12 mouse cellular contexts compared by ENCODE assay signal in the genomic region with DNA sequence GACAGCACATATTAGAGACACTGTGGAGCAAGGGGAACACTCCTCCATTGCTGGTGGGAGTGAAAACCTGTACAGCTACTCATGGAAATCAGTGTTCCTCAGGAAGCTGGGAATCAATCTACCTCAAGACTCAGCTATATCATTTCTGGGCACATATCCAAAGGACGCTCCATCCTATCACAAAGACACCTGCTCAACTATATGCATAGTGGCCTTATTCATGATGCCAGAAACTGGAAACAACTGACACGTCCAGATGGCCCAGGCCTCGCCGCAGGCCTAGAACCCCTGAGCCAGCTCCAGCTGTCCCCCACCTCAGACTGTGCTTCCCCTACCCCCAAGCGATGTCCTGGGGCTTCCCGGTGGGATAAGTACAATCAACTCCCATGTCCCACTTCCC.
"Had no signal": no experiment of that assay in that cellular context is flagged by ENCODE, and none has a peak within 500 bp of the region (broad histone marks: within the 10 kb centered on the region; RNA-seq: fewer than 3 reads in every experiment).

No protein-coding gene starts in this region.

- H3K27ac ChIP-seq: kidney, postnatal 0 days; liver, embryonic 12.5 days; lung, embryonic 15.5 days; midbrain, embryonic 13.5 days; neural tube, embryonic 12.5 days; stomach, postnatal 0 days had no signal

- DNase-seq: kidney, adult 9 months; kidney, postnatal 36 days; layer of hippocampus, adult 9-11 months; layer of hippocampus, postnatal 36 days; lung, postnatal 14 days; thymus, postnatal 4 days had no signal

- H3K4me2 ChIP-seq: liver, embryonic 12.5 days; lung, embryonic 15.5 days; midbrain, embryonic 13.5 days; neural tube, embryonic 12.5 days had no signal

- H3K36me3 ChIP-seq: liver, embryonic 12.5 days; lung, embryonic 15.5 days; midbrain, embryonic 13.5 days; neural tube, embryonic 12.5 days had no signal

- H3K9ac ChIP-seq: liver, embryonic 12.5 days; lung, embryonic 15.5 days; midbrain, embryonic 13.5 days; neural tube, embryonic 12.5 days had no signal

- ATAC-seq: liver, embryonic 12.5 days; midbrain, embryonic 13.5 days had no signal

- H3K9me3 ChIP-seq: liver, embryonic 12.5 days; lung, embryonic 15.5 days; midbrain, embryonic 13.5 days; neural tube, embryonic 12.5 days had no signal

- H3K4me1 ChIP-seq: liver, embryonic 12.5 days; lung, embryonic 15.5 days; midbrain, embryonic 13.5 days; neural tube, embryonic 12.5 days had no signal

- H3K4me3 ChIP-seq: liver, embryonic 12.5 days; lung, embryonic 15.5 days; midbrain, embryonic 13.5 days; neural tube, embryonic 12.5 days had no signal

- H3K27me3 ChIP-seq: liver, embryonic 12.5 days; lung, embryonic 15.5 days; midbrain, embryonic 13.5 days; neural tube, embryonic 12.5 days had no signal
